Comparison of ENCODE assay signal across 10 mouse cellular contexts in the genomic region with DNA sequence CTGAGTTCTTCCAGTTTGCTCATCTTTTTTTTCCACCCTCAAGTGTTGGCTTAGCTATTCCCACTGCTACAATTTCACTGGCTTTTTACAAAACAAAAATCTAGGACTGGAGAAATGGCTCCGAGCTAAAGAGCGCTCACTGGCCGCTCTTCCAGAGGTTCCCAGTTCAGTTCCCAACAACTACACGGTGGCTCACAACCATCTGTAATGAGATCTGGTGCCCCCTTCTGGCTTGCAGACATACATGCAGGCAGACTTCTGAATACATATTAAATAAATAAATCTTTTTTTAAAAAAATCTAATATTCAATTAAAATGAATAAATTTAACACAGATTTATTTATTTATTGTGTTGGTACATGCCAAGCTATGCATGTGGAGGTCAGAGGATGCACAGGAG. TPM values are rescaled to one million over a fixed set of nuclear protein-coding genes. Genes with fewer than 3 reads are reported as not detected.
A peak's percentile ranks its signal among the peaks of the same experiment; 100 is the strongest.
DNase-seq lines count a peak whose midpoint lies in the region; ATAC-seq and TF ChIP-seq lines count a peak whose summit lies in the region.
"Had no signal": no experiment of that assay in that cellular context is flagged by ENCODE, and none has a peak within 500 bp of the region (broad histone marks: within the 10 kb centered on the region; RNA-seq: fewer than 3 reads in every experiment).

No protein-coding gene starts in this region.

- H3K36me3 ChIP-seq in heart, postnatal 0 days (replicated peaks; ENCODE audit: control insufficient read depth, insufficient read depth, low read length) = no peaks in the 10 kb centered on the region
- no peaks in the 10 kb centered on the region; the same call in 1 of the 2 replicates for H3K36me3 ChIP-seq in spleen, adult 2 months (ENCODE audit: control insufficient read depth, insufficient read depth, low read length)
- H3K36me3 ChIP-seq in embryonic facial prominence, embryonic 10.5 days (replicated peaks) = no peaks in the 10 kb centered on the region
- H3K36me3 ChIP-seq: limb, embryonic 13.5 days had no signal

- H3K27ac ChIP-seq in heart, postnatal 0 days (ENCODE audit: low read depth) = no peak overlapping the region
- H3K27ac ChIP-seq in spleen, adult 2 months (ENCODE audit: insufficient read depth, low read length) = no peak overlapping the region
- H3K27ac ChIP-seq in embryonic facial prominence, embryonic 10.5 days (replicated peaks) = no peak overlapping the region
- H3K27ac ChIP-seq: limb, embryonic 13.5 days had no signal

- no peak for ATAC-seq in heart, postnatal 0 days (ENCODE audit: insufficient read depth, low read depth)

- no peak overlapping the region for H3K4me2 ChIP-seq in heart, postnatal 0 days (ENCODE audit: low read depth, low read length)
- H3K4me2 ChIP-seq: limb, embryonic 13.5 days had no signal

- TF ChIP-seq POLR2A in spleen, adult 2 months (IDR thresholded peaks at IDR 0.05; ENCODE audit: low read depth, low read length) = no peak

- H3K9me3 ChIP-seq in heart, postnatal 0 days (replicated peaks; ENCODE audit: control insufficient read depth, low read length) = no peaks in the 10 kb centered on the region
- no peaks in the 10 kb centered on the region for H3K9me3 ChIP-seq in embryonic facial prominence, embryonic 10.5 days
- H3K9me3 ChIP-seq: limb, embryonic 13.5 days had no signal

- no peaks in the 10 kb centered on the region for H3K27me3 ChIP-seq in heart, postnatal 0 days (ENCODE audit: control insufficient read depth, insufficient read depth, low read length)
- H3K27me3 ChIP-seq in spleen, adult 2 months (ENCODE audit: control insufficient read depth, insufficient read depth, low read length) = no peaks in the 10 kb centered on the region
- no peaks in the 10 kb centered on the region for H3K27me3 ChIP-seq in embryonic facial prominence, embryonic 10.5 days (replicated peaks; ENCODE audit: low read depth, poor library complexity, severe bottlenecking)
- H3K27me3 ChIP-seq: limb, embryonic 13.5 days had no signal

- H3K9ac ChIP-seq in heart, postnatal 0 days (replicated peaks; ENCODE audit: low read depth, low read length) = no peak overlapping the region
- H3K9ac ChIP-seq: limb, embryonic 13.5 days had no signal

- WGBS in heart, postnatal 0 days = 54% methylated on average over 4 of the region's 4 CpGs
- WGBS in spleen, adult 2 months = 74% methylated on average over 4 of the region's 4 CpGs
- WGBS in embryonic facial prominence, embryonic 10.5 days = 53% methylated on average over 4 of the region's 4 CpGs

- intact Hi-C loops in heart, postnatal 25 days (cut with DNase I) = no loop called here

- H3K4me3 ChIP-seq in heart, postnatal 0 days (ENCODE audit: low read depth, low read length) = no peak overlapping the region
- no peak overlapping the region for H3K4me3 ChIP-seq in spleen, adult 2 months (ENCODE audit: extremely low read depth, insufficient read depth, insufficient read length)
- no peak overlapping the region for H3K4me3 ChIP-seq in embryonic facial prominence, embryonic 10.5 days
- H3K4me3 ChIP-seq: limb, embryonic 13.5 days had no signal

- no peaks in the 10 kb centered on the region for H3K4me1 ChIP-seq in heart, postnatal 0 days (ENCODE audit: control insufficient read depth, insufficient read depth)
- peaks cover 2% of the 10 kb centered on the region; the same call in 1 of the 2 replicates for H3K4me1 ChIP-seq in spleen, adult 2 months (ENCODE audit: control insufficient read depth, insufficient read depth, insufficient read length)
- H3K4me1 ChIP-seq in embryonic facial prominence, embryonic 10.5 days = 0 out of 2 replicates have a peak, but pooled peaks cover 1% of the 10 kb centered on the region

- TF ChIP-seq EP300 in heart, postnatal 0 days (IDR thresholded peaks at IDR 0.05; ENCODE audit: low read depth) = no peak

- TF ChIP-seq CTCF in heart, postnatal 0 days (IDR thresholded peaks at IDR 0.05; ENCODE audit: low read depth) = peak; percentile 34
- peak; percentile 23; the same call in 1 of the 2 replicates for TF ChIP-seq CTCF in spleen, adult 2 months (IDR thresholded peaks at IDR 0.05; ENCODE audit: extremely low read depth, insufficient read depth, insufficient read length, insufficient replicate concordance)

- no peak for DNase-seq in heart, postnatal 0 days (ENCODE audit: low spot score)
- no peak for DNase-seq in heart, postnatal 25 days (ENCODE audit: low spot score)
- peak in 1 of 2 experiments; percentile 26 for DNase-seq in spleen, adult 2 months (ENCODE audit: low read depth in 1 of 2, low spot score in 2 of 2)
- DNase-seq in spleen, postnatal 36 days (ENCODE audit: low spot score in 2 of 2) = no peak
- peak; percentile 33 for DNase-seq in embryonic facial prominence, embryonic 10.5 days (ENCODE audit: low spot score)
- DNase-seq in thymus, postnatal 4 days = peak; percentile 68
- DNase-seq in layer of hippocampus, adult 8-10 months (ENCODE audit: low spot score in 2 of 2) = no peak
- DNase-seq in adrenal gland, adult 18-20 months (ENCODE audit: low spot score in 2 of 2) = no peak
- DNase-seq: cerebellum, postnatal 36 days had no signal

RNA-seq across cellular contexts. Expression of a gene that starts 36.0 kb away (rescaled TPM):
- total RNA-seq in heart, postnatal 0 days (2014; rRNA removed; ENCODE audit: low replicate concordance) = 0.08 and 0.35 TPM in 2 replicates
- 21.8 and 23.5 TPM in 2 replicates for polyA plus RNA-seq in heart, postnatal 0 days (2015; fragmentation: Nextera tagmentation; extraction: Ambion mirVana)
- not detected for total RNA-seq in heart, postnatal 25 days (2021)
- 12.8 and 14.7 TPM in 2 replicates for polyA plus RNA-seq in spleen, adult 2 months (2012; rRNA removed)
- polyA plus RNA-seq in embryonic facial prominence, embryonic 10.5 days (2016; fragmentation: Nextera tagmentation; extraction: Ambion mirVana) = 129 and 133 TPM in 2 replicates
- total RNA-seq in layer of hippocampus, adult 8-10 months (2022) = 1 to 10 TPM; 1.3 to 3.4 (median 1.7) TPM
- total RNA-seq in adrenal gland, adult 18-20 months (2021) = 1 to 10 TPM in 1 of 2 experiments, under 1 TPM in 1; 0.35 to 1.3 TPM

RNA-seq across cellular contexts. Expression of a gene that starts 42.7 kb away (rescaled TPM):
- total RNA-seq in heart, postnatal 0 days (2014; rRNA removed; ENCODE audit: low replicate concordance) = 42.4 and 101 TPM in 2 replicates
- 170 and 177 TPM in 2 replicates for polyA plus RNA-seq in heart, postnatal 0 days (2015; fragmentation: Nextera tagmentation; extraction: Ambion mirVana)
- 100 to 1,000 TPM; 132 to 147 TPM for total RNA-seq in heart, postnatal 25 days (2021)
- polyA plus RNA-seq in spleen, adult 2 months (2012; rRNA removed) = 47.8 and 57.3 TPM in 2 replicates
- polyA plus RNA-seq in embryonic facial prominence, embryonic 10.5 days (2016; fragmentation: Nextera tagmentation; extraction: Ambion mirVana) = 893 and 906 TPM in 2 replicates
- 100 to 1,000 TPM; 197 to 271 (median 244) TPM for total RNA-seq in layer of hippocampus, adult 8-10 months (2022)
- total RNA-seq in adrenal gland, adult 18-20 months (2021) = 100 to 1,000 TPM; 285 to 298 TPM

RNA-seq across cellular contexts. Expression of a gene that starts 50.7 kb away (rescaled TPM):
- total RNA-seq in heart, postnatal 0 days (2014; rRNA removed; ENCODE audit: low replicate concordance) = 10.2 and 12.6 TPM in 2 replicates
- 12.9 and 14.4 TPM in 2 replicates for polyA plus RNA-seq in heart, postnatal 0 days (2015; fragmentation: Nextera tagmentation; extraction: Ambion mirVana)
- 10 to 100 TPM; 22.1 to 23.3 TPM for total RNA-seq in heart, postnatal 25 days (2021)
- 7.7 and 8.7 TPM in 2 replicates for polyA plus RNA-seq in spleen, adult 2 months (2012; rRNA removed)
- polyA plus RNA-seq in embryonic facial prominence, embryonic 10.5 days (2016; fragmentation: Nextera tagmentation; extraction: Ambion mirVana) = 89.9 and 90.2 TPM in 2 replicates
- 10 to 100 TPM; 50.4 to 56.5 (median 55.9) TPM for total RNA-seq in layer of hippocampus, adult 8-10 months (2022)
- total RNA-seq in adrenal gland, adult 18-20 months (2021) = 10 to 100 TPM; 51.5 to 53.1 TPM

Comparison
In these comparisons a context has a peak if more than half of its experiments do, and no peak if none do; other contexts are left out.
1. DNase-seq: peak in embryonic facial prominence, embryonic 10.5 days (single experiment) and thymus, postnatal 4 days (single experiment); none in heart, postnatal 0 days (single experiment), heart, postnatal 25 days (single experiment), spleen, postnatal 36 days (0 of 2), layer of hippocampus, adult 8-10 months (0 of 2) and adrenal gland, adult 18-20 months (0 of 2).